Mouse (Mus musculus) brain, embryonic 14.5 days (tissue): ENCODE measurements at regions not wholly inside any gene's neighbourhood (a gene's known extent, or its start where the extent isn't known, plus 50 kb on each side); places are given as distances from the start of the nearest gene placed in this dataset.

ENCODE experiments used
- DNase-seq: peaks from one replicate; pipeline ENCODE4 v3.0.0-alpha.2; 2011; ENCODE audit warnings: low read depth
- CTCF ChIP-seq: fragments of 200-500 bp; IDR thresholded peaks from 2 replicates; pipeline ENCODE4 v1.5.1; 2012; ENCODE audit warnings: inconsistent platforms, mild to moderate bottlenecking, moderate library complexity, borderline replicate concordance; ENCODE audit not compliant: insufficient read depth, insufficient read length; ENCODE audit errors: extremely low read depth
- POLR2A ChIP-seq: fragments of 200-500 bp; IDR thresholded peaks from 2 replicates; pipeline ENCODE4 v1.6.1; 2012; ENCODE audit warnings: mild to moderate bottlenecking, inconsistent platforms, borderline replicate concordance; ENCODE audit not compliant: poor library complexity, insufficient read depth, insufficient read length, severe bottlenecking; ENCODE audit errors: extremely low read depth

DNA sequence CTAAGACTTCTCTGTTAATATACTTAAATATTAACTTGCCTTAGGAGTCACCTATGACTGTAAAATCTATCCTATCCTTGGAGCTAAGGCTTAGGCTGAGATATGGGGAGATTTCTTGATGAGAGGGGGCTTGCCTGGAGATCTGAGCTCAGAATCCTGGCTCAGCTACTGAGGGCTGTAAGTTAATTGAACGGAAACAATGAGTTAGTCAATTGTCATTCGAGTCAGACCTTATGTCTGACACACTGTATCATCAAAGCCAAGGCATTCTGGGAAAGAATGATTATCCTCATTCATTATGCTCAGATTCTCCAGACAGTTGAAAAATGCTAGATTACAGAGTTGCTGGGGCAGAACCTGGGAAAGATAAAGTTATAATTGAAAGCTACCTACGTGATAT lies 118.5 kb downstream of the Zfp395 start:
- peak; percentile 68 for DNase-seq
- TF ChIP-seq POLR2A (no peak), CTCF (no peak)

- no peak for TF ChIP-seq POLR2A
- no peak for TF ChIP-seq CTCF
- DNase-seq: no peak
These were observed 121.6 kb downstream of the Zfp395 start for GRCm38 (mm10) chr14:65479744-65480143.

- peak; percentile 53 for DNase-seq
- no peak for TF ChIP-seq CTCF
- TF ChIP-seq POLR2A: no peak
These were observed 122.2 kb downstream of the Zfp395 start for GRCm38 (mm10) chr14:65480398-65480797.
